Mouse (Mus musculus): ENCODE data around the gene Phc1. TPM values are rescaled to one million over a fixed set of nuclear protein-coding genes. Genes with fewer than 3 reads are reported as not detected.

The Phc1 gene
- polyA plus RNA-seq, 1 experiment from 2014 or later = 37.0 TPM

DNA sequence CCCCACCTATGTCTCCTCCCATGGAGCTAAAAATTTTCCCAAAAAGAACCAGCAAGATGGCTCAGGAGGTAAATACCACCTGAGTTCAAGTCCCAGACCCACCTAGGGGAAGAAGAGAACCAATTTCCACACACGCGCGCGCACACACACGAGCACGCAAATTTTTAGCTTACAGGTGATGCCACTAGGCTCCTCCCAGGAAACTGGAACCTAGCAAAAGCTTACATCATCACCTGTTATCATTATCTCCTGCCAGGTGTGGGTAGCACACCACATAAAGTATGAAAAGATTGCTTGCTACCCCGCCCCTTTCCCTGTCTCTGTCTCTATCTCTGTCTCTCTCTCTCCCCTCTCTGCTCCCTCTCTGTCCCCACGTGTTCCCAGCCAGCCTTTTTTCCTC is 47.2 kb downstream of the Phc1 start:
- Histone ChIP-seq H3K27me3 (ENCODE audit: control insufficient read depth, insufficient read depth, low read length) (no peaks in the 10 kb centered on the region), H3K4me3 (replicated peaks; ENCODE audit: low read length) (no peak overlapping the region), H3K9ac (no peak overlapping the region), H3K9me3 (ENCODE audit: control insufficient read depth, low read length) (no peaks in the 10 kb centered on the region), H3K4me2 (replicated peaks) (no peak overlapping the region), H3K27ac (no peak overlapping the region), H3K36me3 (replicated peaks; ENCODE audit: control insufficient read depth, insufficient read depth) (no peaks in the 10 kb centered on the region), H3K4me1 (replicated peaks; ENCODE audit: control insufficient read depth, insufficient read depth, low read length) (0 out of 2 replicates have a peak, but pooled peaks cover 9% of the 10 kb centered on the region)
- DNase-seq (ENCODE audit: low spot score) (no peak), ATAC-seq (ENCODE audit: low FRiP score) (no peak)
- WGBS = 96% methylated on average over 8 of the region's 8 CpGs

DNA sequence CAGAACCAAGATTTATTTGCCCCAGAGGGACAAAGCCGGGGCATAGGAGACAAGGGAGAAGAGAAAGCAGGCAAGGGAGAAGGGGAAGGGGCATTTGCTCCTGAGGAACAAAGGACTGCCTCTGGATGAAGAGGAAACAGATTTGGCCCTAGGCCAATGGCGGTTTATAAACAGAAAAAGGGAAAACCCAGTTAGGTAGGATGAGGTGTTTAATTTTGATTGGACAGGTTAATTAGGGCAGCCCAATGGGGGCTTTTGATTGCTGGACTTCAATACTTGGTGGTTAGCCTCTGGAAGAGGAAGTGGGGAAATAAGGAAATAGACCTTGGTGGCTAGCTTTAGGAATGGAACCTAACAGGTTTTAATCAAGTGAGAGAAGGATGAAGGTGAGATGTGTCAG is 48.2 kb downstream of the Phc1 start:
- H3K27me3 ChIP-seq (ENCODE audit: control insufficient read depth, insufficient read depth, low read length) = no peaks in the 10 kb centered on the region
- H3K4me2 ChIP-seq (replicated peaks) = no peak overlapping the region
- 0 out of 2 replicates have a peak, but pooled peaks cover 3% of the 10 kb centered on the region for H3K4me1 ChIP-seq (replicated peaks; ENCODE audit: control insufficient read depth, insufficient read depth, low read length)
- WGBS = 65% methylated on average over 2 of the region's 2 CpGs
- ATAC-seq (ENCODE audit: low FRiP score) (no peak), DNase-seq (ENCODE audit: low spot score) (no peak)
- no peaks in the 10 kb centered on the region for H3K36me3 ChIP-seq (replicated peaks; ENCODE audit: control insufficient read depth, insufficient read depth)
- no peak overlapping the region for H3K27ac ChIP-seq
- no peak overlapping the region for H3K9ac ChIP-seq
- H3K9me3 ChIP-seq (ENCODE audit: control insufficient read depth, low read length) = no peaks in the 10 kb centered on the region
- H3K4me3 ChIP-seq (replicated peaks; ENCODE audit: low read length) = no peak overlapping the region

GRCm38 (mm10) chr6:122291735-122292134 is 48.6 kb downstream of the Phc1 start:
- H3K4me1 ChIP-seq (replicated peaks; ENCODE audit: control insufficient read depth, insufficient read depth, low read length) = 0 out of 2 replicates have a peak, but pooled peaks cover 3% of the 10 kb centered on the region
- 87% methylated on average over 3 of the region's 3 CpGs for WGBS
- no peak overlapping the region for H3K27ac ChIP-seq
- no peaks in the 10 kb centered on the region for H3K27me3 ChIP-seq (ENCODE audit: control insufficient read depth, insufficient read depth, low read length)
- no peaks in the 10 kb centered on the region for H3K36me3 ChIP-seq (replicated peaks; ENCODE audit: control insufficient read depth, insufficient read depth)
- ATAC-seq (ENCODE audit: low FRiP score) (no peak), DNase-seq (ENCODE audit: low spot score) (no peak)
- no peaks in the 10 kb centered on the region for H3K9me3 ChIP-seq (ENCODE audit: control insufficient read depth, low read length)
- H3K9ac ChIP-seq = no peak overlapping the region
- H3K4me2 ChIP-seq (replicated peaks) = no peak overlapping the region
- no peak overlapping the region for H3K4me3 ChIP-seq (replicated peaks; ENCODE audit: low read length)

GRCm38 (mm10) chr6:122291264-122291663 is 49.1 kb downstream of the Phc1 start:
- Histone ChIP-seq H3K4me1 (replicated peaks; ENCODE audit: control insufficient read depth, insufficient read depth, low read length) (0 out of 2 replicates have a peak, but pooled peaks cover 2% of the 10 kb centered on the region), H3K36me3 (replicated peaks; ENCODE audit: control insufficient read depth, insufficient read depth) (no peaks in the 10 kb centered on the region), H3K9me3 (ENCODE audit: control insufficient read depth, low read length) (no peaks in the 10 kb centered on the region), H3K27ac (no peak overlapping the region), H3K4me2 (replicated peaks) (no peak overlapping the region), H3K9ac (no peak overlapping the region), H3K27me3 (ENCODE audit: control insufficient read depth, insufficient read depth, low read length) (no peaks in the 10 kb centered on the region), H3K4me3 (replicated peaks; ENCODE audit: low read length) (no peak overlapping the region)
- 85% methylated on average over 2 of the region's 2 CpGs for WGBS
- no peak for ATAC-seq (ENCODE audit: low FRiP score)
- no peak for DNase-seq (ENCODE audit: low spot score)

GRCm38 (mm10) chr6:122290253-122290652 is 50.1 kb downstream of the Phc1 start:
- H3K27me3 ChIP-seq (ENCODE audit: control insufficient read depth, insufficient read depth, low read length) = no peaks in the 10 kb centered on the region
- no peaks in the 10 kb centered on the region for H3K36me3 ChIP-seq (replicated peaks; ENCODE audit: control insufficient read depth, insufficient read depth)
- no peak overlapping the region for H3K4me3 ChIP-seq (replicated peaks; ENCODE audit: low read length)
- no peaks in the 10 kb centered on the region for H3K4me1 ChIP-seq (replicated peaks; ENCODE audit: control insufficient read depth, insufficient read depth, low read length)
- ATAC-seq (ENCODE audit: low FRiP score) = no peak
- no peak for DNase-seq (ENCODE audit: low spot score)
- whole genome bisulfite sequencing = 53% methylated on average over 3 of the region's 3 CpGs
- no peaks in the 10 kb centered on the region for H3K9me3 ChIP-seq (ENCODE audit: control insufficient read depth, low read length)
- no peak overlapping the region for H3K9ac ChIP-seq
- H3K27ac ChIP-seq = no peak overlapping the region
- H3K4me2 ChIP-seq (replicated peaks) = no peak overlapping the region

DNA sequence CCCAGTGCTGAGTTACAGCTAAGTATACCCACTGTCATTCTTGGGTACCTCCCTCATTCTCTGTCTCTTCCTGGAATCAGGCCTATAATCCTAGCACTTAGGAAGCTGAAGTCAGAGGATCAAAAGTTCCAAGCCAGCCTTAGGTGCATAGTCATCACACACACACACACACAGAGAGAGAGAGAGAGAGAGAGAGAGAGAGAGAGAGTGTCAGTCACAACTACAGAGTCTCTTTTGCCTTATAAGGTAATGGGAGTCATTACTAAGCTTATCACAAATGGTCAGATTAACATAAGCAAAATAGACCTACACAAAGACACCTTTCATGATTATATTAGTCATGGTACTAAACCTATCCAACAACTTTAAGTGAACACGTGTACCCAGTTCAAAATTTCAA is 51.0 kb downstream of the Phc1 start:
- Histone ChIP-seq H3K4me3 (replicated peaks; ENCODE audit: low read length) (no peak overlapping the region), H3K4me1 (replicated peaks; ENCODE audit: control insufficient read depth, insufficient read depth, low read length) (no peaks in the 10 kb centered on the region), H3K27ac (no peak overlapping the region), H3K9me3 (ENCODE audit: control insufficient read depth, low read length) (no peaks in the 10 kb centered on the region), H3K27me3 (ENCODE audit: control insufficient read depth, insufficient read depth, low read length) (no peaks in the 10 kb centered on the region), H3K4me2 (replicated peaks) (no peak overlapping the region), H3K9ac (no peak overlapping the region), H3K36me3 (replicated peaks; ENCODE audit: control insufficient read depth, insufficient read depth) (no peaks in the 10 kb centered on the region)
- 70% methylated on average over 1 of the region's 1 CpGs for WGBS
- no peak for ATAC-seq (ENCODE audit: low FRiP score)
- no peak for DNase-seq (ENCODE audit: low spot score)

DNA sequence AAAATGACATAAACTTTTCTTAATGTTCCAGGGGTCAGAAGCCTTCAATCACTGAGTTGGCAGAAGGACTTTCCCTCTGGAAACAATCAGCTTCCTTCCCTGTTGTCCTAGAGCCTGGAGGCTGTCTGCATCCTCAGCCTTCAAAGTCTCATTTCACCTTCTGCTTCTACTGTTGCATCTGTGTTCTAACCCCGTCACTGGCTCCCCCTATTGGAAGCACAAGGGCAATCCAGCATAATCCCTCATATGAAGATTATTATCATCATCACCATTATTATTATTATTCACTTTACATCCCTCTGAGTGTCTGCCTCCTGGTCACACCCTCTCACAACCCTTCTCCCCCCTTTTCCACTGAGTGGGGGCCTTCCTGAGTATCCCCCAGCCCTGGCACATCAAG is 52.1 kb downstream of the Phc1 start:
- H3K9me3 ChIP-seq (ENCODE audit: control insufficient read depth, low read length) = no peaks in the 10 kb centered on the region
- H3K27me3 ChIP-seq (ENCODE audit: control insufficient read depth, insufficient read depth, low read length) = no peaks in the 10 kb centered on the region
- no peak overlapping the region for H3K4me3 ChIP-seq (replicated peaks; ENCODE audit: low read length)
- DNase-seq (ENCODE audit: low spot score) (no peak), ATAC-seq (ENCODE audit: low FRiP score) (no peak)
- 62% methylated on average over 1 of the region's 1 CpGs for WGBS
- no peak overlapping the region for H3K4me2 ChIP-seq (replicated peaks)
- no peaks in the 10 kb centered on the region for H3K4me1 ChIP-seq (replicated peaks; ENCODE audit: control insufficient read depth, insufficient read depth, low read length)
- H3K27ac ChIP-seq = no peak overlapping the region
- H3K9ac ChIP-seq = no peak overlapping the region
- no peaks in the 10 kb centered on the region for H3K36me3 ChIP-seq (replicated peaks; ENCODE audit: control insufficient read depth, insufficient read depth)

DNA sequence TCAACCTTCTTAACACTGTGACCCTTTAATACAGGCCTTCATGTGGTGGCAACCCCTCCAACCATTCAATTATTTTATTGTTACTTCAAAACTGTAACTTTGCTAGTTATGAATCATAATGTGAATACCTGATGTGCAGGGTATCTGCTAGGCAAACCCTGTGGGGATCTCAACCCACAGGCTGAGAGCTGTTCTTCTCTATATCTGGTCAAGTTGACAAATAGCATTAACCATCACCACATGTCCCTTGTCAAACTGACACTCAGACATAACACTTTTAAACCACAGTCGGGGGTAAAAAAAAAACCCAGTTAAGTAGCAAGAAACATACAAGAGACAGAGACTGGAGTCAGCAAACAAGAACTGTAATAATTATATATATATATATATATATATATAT is 55.5 kb downstream of the Phc1 start:
- no peak for ATAC-seq (ENCODE audit: low FRiP score)
- H3K9me3 ChIP-seq (ENCODE audit: control insufficient read depth, low read length) = no peaks in the 10 kb centered on the region
- H3K27me3 ChIP-seq (ENCODE audit: control insufficient read depth, insufficient read depth, low read length) = no peaks in the 10 kb centered on the region
- DNase-seq (ENCODE audit: low spot score) = no peak
- no peak overlapping the region for H3K9ac ChIP-seq
- H3K4me1 ChIP-seq (replicated peaks; ENCODE audit: control insufficient read depth, insufficient read depth, low read length) = no peaks in the 10 kb centered on the region
- 89% methylated on average over 1 of the region's 1 CpGs for WGBS
- no peak overlapping the region for H3K4me2 ChIP-seq (replicated peaks)
- H3K36me3 ChIP-seq (replicated peaks; ENCODE audit: control insufficient read depth, insufficient read depth) = no peaks in the 10 kb centered on the region
- H3K4me3 ChIP-seq (replicated peaks; ENCODE audit: low read length) = no peak overlapping the region
- H3K27ac ChIP-seq = no peak overlapping the region

DNA sequence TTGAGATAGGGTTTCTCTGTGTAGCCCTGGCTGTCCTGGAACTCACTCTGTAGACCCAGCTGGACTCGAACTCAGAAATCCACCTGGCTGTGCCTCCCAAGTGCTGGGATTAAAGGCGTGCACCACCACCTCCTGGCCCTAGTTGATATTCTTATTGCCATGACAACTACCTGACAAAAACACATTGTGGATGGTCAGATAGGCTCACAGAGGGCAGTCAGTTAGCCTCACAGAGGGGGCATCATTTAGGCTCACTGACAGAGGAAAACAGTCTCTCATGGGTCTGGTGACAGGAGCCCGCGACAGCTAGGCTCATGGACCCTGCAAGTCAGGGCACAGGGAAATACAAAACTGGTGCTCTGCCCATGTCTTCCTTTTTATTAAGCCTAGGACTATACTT is 56.1 kb downstream of the Phc1 start:
- Histone ChIP-seq H3K36me3 (replicated peaks; ENCODE audit: control insufficient read depth, insufficient read depth) (no peaks in the 10 kb centered on the region), H3K4me3 (replicated peaks; ENCODE audit: low read length) (no peak overlapping the region), H3K9me3 (ENCODE audit: control insufficient read depth, low read length) (no peaks in the 10 kb centered on the region), H3K27ac (no peak overlapping the region), H3K9ac (no peak overlapping the region), H3K4me1 (replicated peaks; ENCODE audit: control insufficient read depth, insufficient read depth, low read length) (no peaks in the 10 kb centered on the region), H3K27me3 (ENCODE audit: control insufficient read depth, insufficient read depth, low read length) (no peaks in the 10 kb centered on the region), H3K4me2 (replicated peaks) (no peak overlapping the region)
- ATAC-seq (ENCODE audit: low FRiP score) (no peak), DNase-seq (ENCODE audit: low spot score) (no peak)
- 81% methylated on average over 4 of the region's 4 CpGs for WGBS

DNA sequence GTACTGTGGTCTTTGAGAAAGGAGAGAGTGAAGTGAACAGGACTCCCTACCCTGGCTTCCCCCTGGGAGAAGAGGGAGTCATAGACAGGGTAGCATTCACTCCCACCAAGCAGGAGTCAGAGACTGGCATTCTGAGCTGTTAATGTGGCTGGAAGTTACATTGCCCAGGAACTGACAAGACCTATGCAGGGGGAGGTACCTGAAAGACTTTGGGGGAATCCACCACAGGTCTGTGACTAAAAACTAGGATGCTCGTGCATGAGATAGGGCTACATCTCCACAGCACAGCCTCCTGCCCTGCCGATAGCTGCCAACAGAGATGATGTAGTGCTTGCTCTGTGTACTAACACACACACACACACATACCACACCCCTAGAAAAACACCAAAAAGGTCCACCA is 56.9 kb downstream of the Phc1 start:
- no peak overlapping the region for H3K4me2 ChIP-seq (replicated peaks)
- H3K9me3 ChIP-seq (ENCODE audit: control insufficient read depth, low read length) = no peaks in the 10 kb centered on the region
- DNase-seq (ENCODE audit: low spot score) (no peak), ATAC-seq (ENCODE audit: low FRiP score) (no peak)
- H3K27ac ChIP-seq = no peak overlapping the region
- no peaks in the 10 kb centered on the region for H3K4me1 ChIP-seq (replicated peaks; ENCODE audit: control insufficient read depth, insufficient read depth, low read length)
- H3K9ac ChIP-seq = no peak overlapping the region
- H3K36me3 ChIP-seq (replicated peaks; ENCODE audit: control insufficient read depth, insufficient read depth) = no peaks in the 10 kb centered on the region
- H3K4me3 ChIP-seq (replicated peaks; ENCODE audit: low read length) = no peak overlapping the region
- WGBS = 89% methylated on average over 2 of the region's 2 CpGs
- no peaks in the 10 kb centered on the region for H3K27me3 ChIP-seq (ENCODE audit: control insufficient read depth, insufficient read depth, low read length)
